ENCODE assay signal across 8 mouse cellular contexts in genomic region chr19:5272326-5272795, GRCm38 (mm10). TPM values are rescaled to one million over a fixed set of nuclear protein-coding genes. Genes with fewer than 3 reads are reported as not detected.
DNase-seq lines count a peak whose midpoint lies in the region; ATAC-seq and TF ChIP-seq lines count a peak whose summit lies in the region.

No protein-coding gene starts in this region.

- peak overlapping the region; percentile 96 for H3K27ac ChIP-seq in embryonic facial prominence, embryonic 14.5 days (replicated peaks; ENCODE audit: low read depth, low read length)
- peak overlapping the region; percentile 92 for H3K27ac ChIP-seq in heart, embryonic 13.5 days (replicated peaks)
- H3K27ac ChIP-seq in kidney, embryonic 16.5 days (ENCODE audit: low read length), result peak overlapping the region; percentile 94
- H3K27ac ChIP-seq in lung, embryonic 14.5 days (ENCODE audit: low read depth), result peak overlapping the region; percentile 90

- H3K36me3 ChIP-seq in embryonic facial prominence, embryonic 14.5 days (ENCODE audit: control insufficient read depth, insufficient read depth, low read length), result peaks cover 37% of the 10 kb centered on the region
- peaks cover 33% of the 10 kb centered on the region for H3K36me3 ChIP-seq in heart, embryonic 13.5 days
- H3K36me3 ChIP-seq in kidney, embryonic 16.5 days (ENCODE audit: insufficient read depth, low read length), result peaks cover 30% of the 10 kb centered on the region
- H3K36me3 ChIP-seq in lung, embryonic 14.5 days (ENCODE audit: insufficient read depth), result peaks cover 37% of the 10 kb centered on the region

- no peak for TF ChIP-seq CTCF in lung, embryonic 14.5 days (IDR thresholded peaks at IDR 0.05; ENCODE audit: low read depth)

- peaks cover 21% of the 10 kb centered on the region for H3K4me1 ChIP-seq in embryonic facial prominence, embryonic 14.5 days (ENCODE audit: control insufficient read depth, insufficient read depth, low read length)
- H3K4me1 ChIP-seq in heart, embryonic 13.5 days, result peaks cover 59% of the 10 kb centered on the region
- H3K4me1 ChIP-seq in kidney, embryonic 16.5 days (ENCODE audit: insufficient read depth, low read length), result peaks cover 28% of the 10 kb centered on the region
- 0 out of 2 replicates have a peak, but pooled peaks cover 2% of the 10 kb centered on the region for H3K4me1 ChIP-seq in lung, embryonic 14.5 days (ENCODE audit: insufficient read depth)

- 2% methylated on average over 9 of the region's 30 CpGs for WGBS in embryonic facial prominence, embryonic 14.5 days
- under 1% methylated on average over 27 of the region's 30 CpGs for WGBS in heart, embryonic 13.5 days
- WGBS in kidney, embryonic 16.5 days, result under 1% methylated on average over 29 of the region's 30 CpGs
- under 1% methylated on average over 28 of the region's 30 CpGs for WGBS in lung, embryonic 14.5 days

- peak; percentile 51 for DNase-seq in CD4-positive helper T cell, adult 2 months (ENCODE audit: low read depth, low spot score)
- DNase-seq in adrenal gland, postnatal 14 days, result peak; percentile 63
- DNase-seq in embryonic facial prominence, embryonic 14.5 days (ENCODE audit: low spot score), result peak; percentile 42
- DNase-seq in lung, embryonic 14.5 days, result peak; percentile 56
- DNase-seq in ovary, postnatal 36 days (ENCODE audit: low spot score), result peak; percentile 60
- DNase-seq in urinary bladder, postnatal 36 days (ENCODE audit: low spot score in 2 of 2), result peak; percentile 20 to 39

- no peaks in the 10 kb centered on the region for H3K9me3 ChIP-seq in embryonic facial prominence, embryonic 14.5 days (ENCODE audit: control insufficient read depth, low read length)
- no peaks in the 10 kb centered on the region for H3K9me3 ChIP-seq in heart, embryonic 13.5 days
- no peaks in the 10 kb centered on the region for H3K9me3 ChIP-seq in kidney, embryonic 16.5 days (ENCODE audit: low read length)
- H3K9me3 ChIP-seq in lung, embryonic 14.5 days (ENCODE audit: low read depth, low read length), result no peaks in the 10 kb centered on the region

- H3K4me3 ChIP-seq in embryonic facial prominence, embryonic 14.5 days (ENCODE audit: low read depth, low read length), result peak overlapping the region; percentile 96
- H3K4me3 ChIP-seq in heart, embryonic 13.5 days, result peak overlapping the region; percentile 95
- H3K4me3 ChIP-seq in kidney, embryonic 16.5 days (ENCODE audit: low read length), result peak overlapping the region; percentile 85
- H3K4me3 ChIP-seq in lung, embryonic 14.5 days (ENCODE audit: low read depth, low read length), result peak overlapping the region; percentile 92

- ATAC-seq in embryonic facial prominence, embryonic 14.5 days (ENCODE audit: low read depth), result peak; percentile 47
- peak; percentile 15; the same call in 1 of the 2 replicates for ATAC-seq in heart, embryonic 13.5 days (ENCODE audit: extremely low read depth, insufficient number of reproducible peaks, low FRiP score, low TSS enrichment)
- peak; percentile 77 for ATAC-seq in kidney, embryonic 16.5 days (ENCODE audit: low FRiP score, low TSS enrichment)
- peak; percentile 55 for ATAC-seq in lung, embryonic 14.5 days (ENCODE audit: insufficient read depth)

- no peaks in the 10 kb centered on the region for H3K27me3 ChIP-seq in embryonic facial prominence, embryonic 14.5 days (replicated peaks; ENCODE audit: control insufficient read depth, insufficient read depth, low read length)
- no peaks in the 10 kb centered on the region for H3K27me3 ChIP-seq in heart, embryonic 13.5 days (replicated peaks)
- no peaks in the 10 kb centered on the region for H3K27me3 ChIP-seq in kidney, embryonic 16.5 days (ENCODE audit: insufficient read depth, low read length)
- H3K27me3 ChIP-seq in lung, embryonic 14.5 days (ENCODE audit: insufficient read depth, low read length), result no peaks in the 10 kb centered on the region

- H3K4me2 ChIP-seq in embryonic facial prominence, embryonic 14.5 days (ENCODE audit: low read depth, low read length), result peak overlapping the region; percentile 82
- H3K4me2 ChIP-seq in heart, embryonic 13.5 days, result peak overlapping the region; percentile 94
- H3K4me2 ChIP-seq in kidney, embryonic 16.5 days (replicated peaks; ENCODE audit: low read depth, low read length), result peak overlapping the region; percentile 88
- peak overlapping the region; percentile 71 for H3K4me2 ChIP-seq in lung, embryonic 14.5 days

- H3K9ac ChIP-seq in embryonic facial prominence, embryonic 14.5 days (ENCODE audit: low read depth, low read length), result peak overlapping the region; percentile 91
- peak overlapping the region; percentile 97 for H3K9ac ChIP-seq in heart, embryonic 13.5 days
- H3K9ac ChIP-seq in kidney, embryonic 16.5 days (replicated peaks; ENCODE audit: low read length), result peak overlapping the region; percentile 82
- H3K9ac ChIP-seq in lung, embryonic 14.5 days, result peak overlapping the region; percentile 93

RNA-seq across cellular contexts. Expression of gene Pacs1, which starts 0.6 kb away (rescaled TPM):
- 20.4 and 25.5 TPM in 2 replicates for total RNA-seq in adrenal gland, postnatal 14 days (2021)
- polyA plus RNA-seq in embryonic facial prominence, embryonic 14.5 days (2014; fragmentation: Nextera tagmentation; extraction: Ambion mirVana), result 28.1 and 30.9 TPM in 2 replicates
- polyA plus RNA-seq in heart, embryonic 13.5 days (2015; fragmentation: Nextera tagmentation; extraction: Ambion mirVana), result 17.7 and 18.6 TPM in 2 replicates
- polyA plus RNA-seq in kidney, embryonic 16.5 days (2015; fragmentation: Nextera tagmentation; extraction: Ambion mirVana), result 23.8 and 27.7 TPM in 2 replicates
- polyA plus RNA-seq in lung, embryonic 14.5 days (2014; fragmentation: Nextera tagmentation; extraction: Ambion mirVana), result 27.8 and 31.8 TPM in 2 replicates

RNA-seq across cellular contexts. Expression of gene Sf3b2, which starts 22.9 kb away (rescaled TPM):
- 167 and 170 TPM in 2 replicates for total RNA-seq in adrenal gland, postnatal 14 days (2021)
- 247 and 281 TPM in 2 replicates for polyA plus RNA-seq in embryonic facial prominence, embryonic 14.5 days (2014; fragmentation: Nextera tagmentation; extraction: Ambion mirVana)
- polyA plus RNA-seq in heart, embryonic 13.5 days (2015; fragmentation: Nextera tagmentation; extraction: Ambion mirVana), result 210 and 227 TPM in 2 replicates
- 344 and 387 TPM in 2 replicates for polyA plus RNA-seq in kidney, embryonic 16.5 days (2015; fragmentation: Nextera tagmentation; extraction: Ambion mirVana)
- 334 and 368 TPM in 2 replicates for polyA plus RNA-seq in lung, embryonic 14.5 days (2014; fragmentation: Nextera tagmentation; extraction: Ambion mirVana)

RNA-seq across cellular contexts. Expression of gene Gal3st3, which starts 25.8 kb away (rescaled TPM):
- 0.22 and 0.49 TPM in 2 replicates for total RNA-seq in adrenal gland, postnatal 14 days (2021)
- 4.0 and 4.3 TPM in 2 replicates for polyA plus RNA-seq in embryonic facial prominence, embryonic 14.5 days (2014; fragmentation: Nextera tagmentation; extraction: Ambion mirVana)
- 4.5 and 5.9 TPM in 2 replicates for polyA plus RNA-seq in heart, embryonic 13.5 days (2015; fragmentation: Nextera tagmentation; extraction: Ambion mirVana)
- 3.2 and 4.2 TPM in 2 replicates for polyA plus RNA-seq in kidney, embryonic 16.5 days (2015; fragmentation: Nextera tagmentation; extraction: Ambion mirVana)
- 2.2 and 2.9 TPM in 2 replicates for polyA plus RNA-seq in lung, embryonic 14.5 days (2014; fragmentation: Nextera tagmentation; extraction: Ambion mirVana)

Comparison
In these comparisons a context has a peak if more than half of its experiments do, and no peak if none do; other contexts are left out.
1. Peak in every context shown above with its lines: DNase-seq, ATAC-seq, H3K4me3 ChIP-seq and H3K27ac ChIP-seq.
2. ATAC-seq: peak in every context shown above with its lines; median percentile 77 in kidney, embryonic 16.5 days; 55 in lung, embryonic 14.5 days; 47 in embryonic facial prominence, embryonic 14.5 days; 15 in heart, embryonic 13.5 days.